Mouse (Mus musculus): ENCODE measurements around the gene Arf3. TPM values are rescaled to one million over a fixed set of nuclear protein-coding genes. Genes with fewer than 3 reads are reported as not detected.
A peak's percentile ranks its signal among the peaks of the same experiment; 100 is the strongest.

Gene Arf3
- polyA plus RNA-seq, 1 experiment from 2014 or later: 49.3 TPM

- Histone ChIP-seq H3K9me3 (no peaks in the 10 kb centered on the region), H3K4me1 (peaks cover 40% of the 10 kb centered on the region), H3K4me3 (peak overlapping the region; percentile 17; the same call in 1 of the 2 replicates), H3K36me3 (no peaks in the 10 kb centered on the region), H3K27me3 (peaks cover 84% of the 10 kb centered on the region), H3K4me2 (peak overlapping the region; percentile 19; the same call in 1 of the 2 replicates), H3K9ac (no peak overlapping the region), H3K27ac (no peak overlapping the region)
- 13% methylated on average over 24 of the region's 24 CpGs for WGBS
- ATAC-seq (ENCODE audit: insufficient number of reproducible peaks, low FRiP score, low TSS enrichment, low read depth): no peak
Measured at GRCm38 (mm10) chr15:98788972-98789660, 26.1 kb upstream of the Arf3 start.

GRCm38 (mm10) chr15:98787930-98788329, 24.9 kb upstream of the Arf3 start:
- H3K4me3 ChIP-seq: no peak overlapping the region
- H3K4me1 ChIP-seq: peaks cover 35% of the 10 kb centered on the region
- H3K27ac ChIP-seq: no peak overlapping the region
- no peaks in the 10 kb centered on the region for H3K9me3 ChIP-seq
- no peak for ATAC-seq (ENCODE audit: insufficient number of reproducible peaks, low FRiP score, low TSS enrichment, low read depth)
- WGBS: 26% methylated on average over 4 of the region's 4 CpGs
- peaks cover 74% of the 10 kb centered on the region for H3K27me3 ChIP-seq
- H3K4me2 ChIP-seq: no peak overlapping the region
- no peak overlapping the region for H3K9ac ChIP-seq
- no peaks in the 10 kb centered on the region for H3K36me3 ChIP-seq

GRCm38 (mm10) chr15:98785744-98786143, 22.7 kb upstream of the Arf3 start:
- Histone ChIP-seq H3K36me3 (no peaks in the 10 kb centered on the region), H3K4me1 (peaks cover 15% of the 10 kb centered on the region), H3K9ac (no peak overlapping the region), H3K9me3 (no peaks in the 10 kb centered on the region), H3K27ac (no peak overlapping the region), H3K27me3 (peaks cover 69% of the 10 kb centered on the region), H3K4me3 (no peak overlapping the region), H3K4me2 (no peak overlapping the region)
- no peak for ATAC-seq (ENCODE audit: insufficient number of reproducible peaks, low FRiP score, low TSS enrichment, low read depth)
- 38% methylated on average over 7 of the region's 7 CpGs for WGBS

GRCm38 (mm10) chr15:98781166-98781565, 18.2 kb upstream of the Arf3 start:
- Histone ChIP-seq H3K27ac (no peak overlapping the region), H3K36me3 (no peaks in the 10 kb centered on the region), H3K9ac (no peak overlapping the region), H3K4me2 (no peak overlapping the region), H3K4me3 (no peak overlapping the region), H3K4me1 (peaks cover 40% of the 10 kb centered on the region), H3K27me3 (peaks cover 72% of the 10 kb centered on the region), H3K9me3 (no peaks in the 10 kb centered on the region)
- 27% methylated on average over 6 of the region's 6 CpGs for WGBS
- ATAC-seq (ENCODE audit: insufficient number of reproducible peaks, low FRiP score, low TSS enrichment, low read depth): no peak

DNA sequence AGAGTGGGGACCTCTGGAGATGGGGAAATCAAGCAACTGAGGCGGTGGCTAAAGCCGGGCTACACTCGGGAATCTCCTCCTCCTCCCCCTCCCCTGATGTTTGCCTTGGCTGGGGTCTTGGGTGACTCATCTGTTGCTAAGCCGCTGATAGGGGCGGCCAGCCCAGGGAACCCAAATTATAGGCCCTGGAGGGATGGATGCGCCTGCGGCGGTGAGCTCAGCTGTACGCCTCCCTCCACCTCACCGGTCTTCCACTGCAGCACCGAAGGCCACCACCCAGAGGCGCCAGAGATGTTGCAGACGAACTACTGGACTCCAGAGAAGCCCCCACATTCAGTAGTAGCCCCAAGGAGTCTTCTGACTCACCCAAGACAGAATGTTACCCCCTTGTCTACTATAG, 17.6 kb upstream of the Arf3 start:
- no peak overlapping the region for H3K4me2 ChIP-seq

GRCm38 (mm10) chr15:98780075-98780474, 17.1 kb upstream of the Arf3 start:
- Histone ChIP-seq H3K4me1 (peaks cover 49% of the 10 kb centered on the region), H3K4me3 (no peak overlapping the region), H3K36me3 (no peaks in the 10 kb centered on the region), H3K9ac (no peak overlapping the region), H3K4me2 (no peak overlapping the region), H3K27ac (0 out of 2 replicates have a peak overlapping the region, but pooled peaks have one; percentile 38), H3K27me3 (peaks cover 77% of the 10 kb centered on the region), H3K9me3 (no peaks in the 10 kb centered on the region)
- 4% methylated on average over 8 of the region's 8 CpGs for WGBS
- ATAC-seq (ENCODE audit: insufficient number of reproducible peaks, low FRiP score, low TSS enrichment, low read depth): no peak

More for the DNA sequence above, 17.6 kb upstream of the Arf3 start:
- peak; percentile 21; the same call in 1 of the 2 replicates for ATAC-seq (ENCODE audit: insufficient number of reproducible peaks, low FRiP score, low TSS enrichment, low read depth)
- Histone ChIP-seq H3K36me3 (no peaks in the 10 kb centered on the region), H3K27me3 (peaks cover 74% of the 10 kb centered on the region), H3K4me3 (no peak overlapping the region), H3K9ac (no peak overlapping the region), H3K4me1 (peaks cover 46% of the 10 kb centered on the region), H3K9me3 (no peaks in the 10 kb centered on the region), H3K27ac (no peak overlapping the region)
- 7% methylated on average over 13 of the region's 13 CpGs for WGBS

DNA sequence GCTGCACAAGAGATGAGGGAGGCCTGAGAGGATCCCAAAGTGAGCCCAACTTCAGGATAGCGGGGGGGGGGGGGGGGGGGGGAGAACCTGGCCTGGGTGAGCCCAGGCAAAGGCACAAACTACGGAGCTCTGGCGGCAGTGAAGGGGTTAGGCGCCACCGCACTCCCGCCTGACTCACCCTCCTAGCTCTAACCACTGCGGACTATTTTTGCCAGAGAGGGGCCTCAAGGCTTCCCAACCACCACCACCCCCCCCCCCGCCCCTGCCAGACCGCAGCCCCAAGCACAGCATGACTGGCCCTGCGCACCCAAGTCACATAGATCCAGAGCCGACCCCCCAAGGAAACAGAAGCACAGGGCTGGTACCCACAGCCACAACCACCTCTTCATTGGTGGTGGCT, 15.8 kb upstream of the Arf3 start:
- Histone ChIP-seq H3K4me1 (peaks cover 52% of the 10 kb centered on the region), H3K36me3 (no peaks in the 10 kb centered on the region), H3K9me3 (no peaks in the 10 kb centered on the region), H3K27ac (no peak overlapping the region), H3K27me3 (peaks cover 86% of the 10 kb centered on the region), H3K9ac (no peak overlapping the region), H3K4me2 (peak overlapping the region; percentile 49), H3K4me3 (no peak overlapping the region)
- 4% methylated on average over 11 of the region's 11 CpGs for WGBS
- ATAC-seq (ENCODE audit: insufficient number of reproducible peaks, low FRiP score, low TSS enrichment, low read depth): no peak

DNA sequence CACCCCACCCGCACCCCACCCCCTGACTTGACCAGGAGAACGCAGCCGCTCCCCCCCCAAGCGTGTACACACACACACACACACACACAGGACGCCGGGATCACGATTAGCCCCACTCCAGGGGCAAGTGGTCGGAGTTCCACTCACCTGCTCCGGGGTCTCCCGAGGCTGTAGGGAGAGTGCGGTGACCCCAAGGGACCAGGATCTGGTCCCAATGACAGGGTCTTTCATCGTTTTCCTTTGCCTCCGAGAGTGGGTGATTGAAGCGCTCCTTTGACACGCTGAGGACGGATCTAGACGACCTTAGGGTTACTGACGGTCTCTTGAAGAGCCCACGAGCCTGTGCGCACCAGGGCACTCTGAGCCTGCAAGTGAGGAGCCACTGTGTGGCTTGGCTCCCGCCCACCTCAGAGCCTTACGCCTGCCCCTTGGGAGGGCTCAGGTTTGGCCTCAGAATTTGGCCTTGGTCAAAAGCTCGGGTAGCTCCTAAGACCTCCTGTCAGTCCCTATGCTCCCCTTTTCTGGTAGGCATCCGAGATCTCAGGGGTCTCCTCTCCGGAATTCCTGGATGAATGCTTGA, 15.3 kb upstream of the Arf3 start:
- H3K27me3 ChIP-seq: peaks cover 92% of the 10 kb centered on the region
- no peak for ATAC-seq (ENCODE audit: insufficient number of reproducible peaks, low FRiP score, low TSS enrichment, low read depth)
- no peaks in the 10 kb centered on the region for H3K9me3 ChIP-seq
- peak overlapping the region; percentile 37 for H3K4me3 ChIP-seq
- peak overlapping the region; percentile 49 for H3K4me2 ChIP-seq
- H3K27ac ChIP-seq: no peak overlapping the region
- 2% methylated on average over 25 of the region's 25 CpGs for WGBS
- no peaks in the 10 kb centered on the region for H3K36me3 ChIP-seq
- no peak overlapping the region for H3K9ac ChIP-seq
- H3K4me1 ChIP-seq: peaks cover 53% of the 10 kb centered on the region

DNA sequence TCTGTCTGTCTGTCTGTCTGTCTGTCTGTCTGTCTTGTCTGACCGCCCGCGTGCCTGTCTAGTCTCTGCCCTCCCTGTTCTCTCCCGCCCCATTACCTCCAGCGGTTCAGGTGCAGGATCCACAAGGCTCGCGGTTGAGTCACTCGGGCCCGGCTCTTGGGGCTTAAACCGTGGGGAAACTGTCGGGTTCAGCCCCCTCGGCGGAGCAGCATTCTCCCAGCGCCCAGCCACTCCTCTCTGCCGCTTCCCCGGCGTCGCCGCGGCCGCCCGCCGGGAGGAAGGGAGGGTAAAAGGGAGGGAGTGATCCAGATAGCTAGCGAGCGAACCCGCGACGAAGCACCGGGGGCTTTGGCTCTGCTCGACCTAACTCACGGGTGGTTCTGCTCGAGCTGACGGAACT, 14.7 kb upstream of the Arf3 start, which contains the start of gene Wnt10b:
Gene Wnt10b, minus strand, starts transcription at position 389 of the 400 bp plus-strand sequence.
- H3K9ac ChIP-seq: peak within 1 kb of the TSS; percentile 17; the same call in 1 of the 2 replicates
- ATAC-seq (ENCODE audit: insufficient number of reproducible peaks, low FRiP score, low TSS enrichment, low read depth): no peak
- no peaks in the 10 kb centered on the region for H3K9me3 ChIP-seq
- peak within 1 kb of the TSS; percentile 75 for H3K27ac ChIP-seq
- H3K36me3 ChIP-seq: no peaks in the 10 kb centered on the region
- peaks cover 58% of the 10 kb centered on the region for H3K4me1 ChIP-seq
- peaks cover 97% of the 10 kb centered on the region for H3K27me3 ChIP-seq
- peak within 1 kb of the TSS; percentile 49 for H3K4me2 ChIP-seq
- peak within 1 kb of the TSS; percentile 37 for H3K4me3 ChIP-seq
- under 1% methylated on average over 24 of the region's 33 CpGs for WGBS

- 4% methylated on average over 19 of the region's 19 CpGs for WGBS
- Histone ChIP-seq H3K4me3 (peak overlapping the region; percentile 37), H3K36me3 (no peaks in the 10 kb centered on the region), H3K27ac (peak overlapping the region; percentile 75), H3K9ac (peak overlapping the region; percentile 17; the same call in 1 of the 2 replicates), H3K27me3 (peaks cover 100% of the 10 kb centered on the region), H3K4me1 (peaks cover 64% of the 10 kb centered on the region), H3K9me3 (no peaks in the 10 kb centered on the region), H3K4me2 (peak overlapping the region; percentile 49)
- no peak for ATAC-seq (ENCODE audit: insufficient number of reproducible peaks, low FRiP score, low TSS enrichment, low read depth)
Measured at GRCm38 (mm10) chr15:98777005-98777616, 14.1 kb upstream of the Arf3 start.

DNA sequence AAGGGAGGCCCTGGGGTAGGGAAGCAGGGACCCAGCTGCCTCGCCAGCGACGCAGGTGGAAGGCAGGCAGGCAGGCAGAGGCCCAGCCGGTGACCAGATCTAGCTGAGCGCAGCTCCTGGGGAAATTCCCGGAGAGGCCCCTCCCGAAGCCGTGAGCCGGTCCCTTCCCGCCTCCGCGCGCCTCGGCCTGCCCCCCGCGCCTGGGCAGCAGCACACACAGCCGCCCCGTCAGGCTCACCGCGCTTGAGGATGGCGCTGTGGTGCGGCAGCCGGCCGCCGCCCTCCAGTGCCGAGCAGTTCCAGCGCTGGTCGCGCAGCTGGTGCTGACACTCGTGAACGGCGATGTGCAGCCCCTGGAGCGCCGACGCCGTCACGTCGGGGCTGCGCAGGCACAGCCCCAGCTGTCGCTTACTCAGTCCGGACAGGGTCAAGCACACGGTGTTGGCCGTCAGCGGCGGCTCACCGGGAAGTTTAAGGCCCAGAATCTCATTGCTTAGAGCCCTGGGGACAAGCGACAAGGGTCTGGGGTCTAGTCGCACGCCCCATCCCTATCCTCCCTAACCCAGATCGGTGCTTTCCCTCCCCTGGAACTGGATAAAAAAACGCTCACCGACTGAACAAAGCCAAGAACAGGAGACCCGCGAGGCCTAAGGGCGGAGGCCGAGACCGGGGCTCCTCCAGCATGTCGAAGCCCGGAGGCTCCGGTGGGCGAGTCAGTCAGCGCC, 13.4 kb upstream of the Arf3 start:
- Histone ChIP-seq H3K27me3 (peaks cover 99% of the 10 kb centered on the region), H3K36me3 (no peaks in the 10 kb centered on the region), H3K9me3 (no peaks in the 10 kb centered on the region), H3K4me2 (peak overlapping the region; percentile 49), H3K9ac (0 out of 2 replicates have a peak overlapping the region, but pooled peaks have one; percentile 17), H3K4me3 (peak overlapping the region; percentile 37), H3K4me1 (peaks cover 64% of the 10 kb centered on the region), H3K27ac (peak overlapping the region; percentile 75)
- WGBS: 1% methylated on average over 62 of the region's 62 CpGs
- ATAC-seq (ENCODE audit: insufficient number of reproducible peaks, low FRiP score, low TSS enrichment, low read depth): 0 out of 2 replicates have a peak, but pooled peaks have one; percentile 25
